Mouse (Mus musculus) liver, embryonic 13.5 days (tissue): ENCODE measurements around the gene Traf3ip3. TPM values are rescaled to one million over a fixed set of nuclear protein-coding genes. Genes with fewer than 3 reads are reported as not detected.

Experiments used
- ATAC-seq: fragments of 200-750 bp; cut with Nextera tagmentation; 2 replicates; pipeline ENCODE4 v1.8.0; 2017; ENCODE audit warnings: low read depth, mild to moderate bottlenecking, moderate number of reproducible peaks, moderate library complexity
- DNase-seq: peaks from one replicate; pipeline ENCODE4 v3.0.0; 2022
- H3K27ac ChIP-seq: fragments of 300-500 bp; sonication (generic); 2 replicates; pipeline ENCODE4 v1.5.1; 2015; ENCODE audit warnings: moderate library complexity, mild to moderate bottlenecking, inconsistent platforms
- H3K27me3 ChIP-seq: fragments of 300-500 bp; sonication (generic); 2 replicates; pipeline ENCODE4 v1.6.1; 2015; ENCODE audit warnings: mild to moderate bottlenecking, inconsistent platforms
- H3K36me3 ChIP-seq: fragments of 300-500 bp; sonication (generic); 2 replicates; pipeline ENCODE4 v1.6.1; 2015; ENCODE audit warnings: mild to moderate bottlenecking, inconsistent platforms
- H3K4me1 ChIP-seq: fragments of 300-500 bp; sonication (generic); replicated peaks from 2 replicates; pipeline ENCODE4 v1.6.1; 2015; ENCODE audit warnings: inconsistent platforms
- H3K4me2 ChIP-seq: fragments of 300-500 bp; sonication (generic); 2 replicates; pipeline ENCODE4 v1.6.1; 2015; ENCODE audit warnings: inconsistent platforms, mild to moderate bottlenecking, moderate library complexity
- H3K4me3 ChIP-seq: fragments of 300-500 bp; sonication (generic); replicated peaks from 2 replicates; pipeline ENCODE4 v1.5.1; 2015; ENCODE audit warnings: mild to moderate bottlenecking, inconsistent platforms
- H3K9ac ChIP-seq: fragments of 300-500 bp; sonication (generic); 2 replicates; pipeline ENCODE4 v1.6.1; 2015; ENCODE audit warnings: mild to moderate bottlenecking, inconsistent platforms
- H3K9me3 ChIP-seq: fragments of 300-500 bp; sonication (generic); replicated peaks from 2 replicates; pipeline ENCODE4 v1.6.1; 2016; ENCODE audit warnings: inconsistent platforms
- WGBS: fragments of 180-500 bp; shearing (Covaris S2); methylation state at CpG from one replicate; pipeline ENCODE4 v1.1.7; 2015; ENCODE audit not compliant: insufficient replicate concordance; 5-methylcytosine and 5-hydroxymethylcytosine counted together
- polyA plus RNA-seq: library from polyadenylated mRNA; unstranded; fragments of >200 nt; fragmentation: Nextera tagmentation; extraction: Ambion mirVana; gene quantifications from 2 replicates; pipeline ENCODE4 v1.2.1, GENCODE M21; 2015

Gene Traf3ip3
- polyA plus RNA-seq, 1 experiment from 2014 or later = 7.3 TPM

DNA sequence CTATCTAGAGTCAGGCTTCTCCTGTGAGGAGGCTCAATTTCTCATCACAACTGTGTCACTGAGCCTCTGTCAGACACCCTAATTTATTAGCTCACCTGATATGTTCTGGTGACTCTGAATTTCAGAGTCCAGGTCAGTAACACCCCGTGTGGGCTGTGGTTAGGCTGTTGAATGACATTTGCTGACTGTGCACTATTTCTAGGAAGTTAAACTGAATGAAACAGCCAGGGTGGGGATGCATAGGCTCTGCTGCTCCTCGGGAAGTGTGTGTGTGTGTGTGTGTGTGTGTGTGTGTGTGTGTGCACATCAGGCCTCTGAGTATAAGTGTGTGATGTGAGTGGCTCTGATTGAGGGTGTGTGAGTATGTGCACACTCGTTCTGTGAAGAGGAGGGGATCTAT, 62.8 kb downstream of the Traf3ip3 start:
- DNase-seq = no peak
- H3K36me3 ChIP-seq = no peaks in the 10 kb centered on the region
- no peak overlapping the region for H3K4me3 ChIP-seq
- no peak overlapping the region for H3K4me2 ChIP-seq
- no peak for ATAC-seq
- H3K4me1 ChIP-seq = no peaks in the 10 kb centered on the region
- H3K9me3 ChIP-seq = no peaks in the 10 kb centered on the region
- H3K27me3 ChIP-seq = 0 out of 2 replicates have a peak, but pooled peaks cover 9% of the 10 kb centered on the region
- H3K27ac ChIP-seq = no peak overlapping the region
- WGBS = 25% methylated on average over 3 of the region's 3 CpGs
- H3K9ac ChIP-seq = no peak overlapping the region

DNA sequence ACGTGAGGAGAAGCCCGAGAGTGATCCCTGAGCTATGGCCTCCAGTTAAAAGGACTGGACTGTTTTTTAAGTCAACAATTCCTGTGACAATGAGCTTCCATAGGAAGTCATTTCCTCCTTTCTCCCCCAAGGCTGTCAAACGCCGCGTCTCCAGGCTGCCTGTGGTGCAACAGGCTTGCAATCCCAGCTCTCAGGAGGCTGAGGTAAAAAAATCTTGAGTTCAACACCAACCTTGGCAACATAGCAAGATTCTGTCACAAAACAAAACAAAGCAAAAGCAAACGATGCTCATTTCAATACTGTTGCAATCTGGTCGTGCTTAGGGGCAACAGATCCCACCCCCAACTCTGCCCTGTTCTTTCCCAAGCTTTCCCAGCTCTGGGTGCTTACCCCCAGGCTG, 63.4 kb downstream of the Traf3ip3 start:
- 30% methylated on average over 7 of the region's 7 CpGs for WGBS
- no peak for ATAC-seq
- no peak for DNase-seq

DNA sequence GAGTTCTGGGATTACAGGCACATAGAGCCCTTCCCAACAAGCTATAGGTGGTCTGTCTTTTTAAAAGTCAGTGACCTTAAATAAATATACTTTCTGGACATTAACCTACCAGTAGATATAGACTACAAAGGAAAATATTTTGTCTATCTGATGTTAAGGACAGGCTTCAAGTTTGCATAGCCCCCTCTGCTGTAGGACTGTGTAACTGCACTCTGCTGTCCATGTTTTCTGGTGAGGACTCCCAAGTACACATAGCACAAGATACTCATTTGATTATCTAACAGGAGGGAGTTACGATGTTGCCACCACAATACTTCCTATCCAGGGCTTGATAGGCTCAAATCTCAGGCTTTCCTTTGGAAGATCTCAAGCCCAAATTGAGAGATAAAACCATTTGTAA, 67.8 kb downstream of the Traf3ip3 start:
- Histone ChIP-seq H3K9ac (no peak overlapping the region), H3K36me3 (no peaks in the 10 kb centered on the region), H3K4me1 (peaks cover 16% of the 10 kb centered on the region), H3K4me3 (no peak overlapping the region), H3K27me3 (0 out of 2 replicates have a peak, but pooled peaks cover 8% of the 10 kb centered on the region), H3K4me2 (no peak overlapping the region), H3K27ac (no peak overlapping the region), H3K9me3 (no peaks in the 10 kb centered on the region)
- WGBS = 41% methylated on average over 1 of the region's 1 CpGs
- no peak for ATAC-seq
- DNase-seq = no peak

More for the DNA sequence above, 63.4 kb downstream of the Traf3ip3 start:
- Histone ChIP-seq H3K27me3 (0 out of 2 replicates have a peak, but pooled peaks cover 9% of the 10 kb centered on the region), H3K4me1 (no peaks in the 10 kb centered on the region), H3K4me3 (no peak overlapping the region), H3K27ac (no peak overlapping the region), H3K9me3 (no peaks in the 10 kb centered on the region), H3K36me3 (no peaks in the 10 kb centered on the region), H3K9ac (no peak overlapping the region), H3K4me2 (no peak overlapping the region)

DNA sequence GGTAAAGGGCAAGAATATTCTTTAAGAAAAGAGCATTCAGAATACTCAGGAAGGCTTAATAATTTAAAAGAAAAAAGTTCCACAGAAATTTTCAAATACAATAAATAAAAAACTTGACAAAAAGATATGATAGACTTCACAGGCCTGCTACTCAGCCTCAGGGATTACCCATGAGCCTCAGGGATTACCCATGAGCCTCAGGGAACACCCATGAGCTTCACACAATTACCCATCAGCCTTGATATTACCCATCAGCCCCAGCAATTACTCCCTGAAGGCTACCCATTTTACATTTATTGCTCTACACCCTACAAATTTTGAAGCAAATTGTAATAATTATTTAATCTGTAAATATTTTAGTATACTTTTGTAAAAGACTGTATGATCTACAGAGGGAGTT, 69.1 kb downstream of the Traf3ip3 start:
- H3K27ac ChIP-seq = no peak overlapping the region
- 0 out of 2 replicates have a peak, but pooled peaks cover 3% of the 10 kb centered on the region for H3K27me3 ChIP-seq
- peaks cover 8% of the 10 kb centered on the region for H3K36me3 ChIP-seq
- DNase-seq (no peak), ATAC-seq (no peak)
- H3K4me3 ChIP-seq = no peak overlapping the region
- H3K9ac ChIP-seq = no peak overlapping the region
- H3K9me3 ChIP-seq = no peaks in the 10 kb centered on the region
- H3K4me2 ChIP-seq = no peak overlapping the region
- H3K4me1 ChIP-seq = peaks cover 23% of the 10 kb centered on the region

DNA sequence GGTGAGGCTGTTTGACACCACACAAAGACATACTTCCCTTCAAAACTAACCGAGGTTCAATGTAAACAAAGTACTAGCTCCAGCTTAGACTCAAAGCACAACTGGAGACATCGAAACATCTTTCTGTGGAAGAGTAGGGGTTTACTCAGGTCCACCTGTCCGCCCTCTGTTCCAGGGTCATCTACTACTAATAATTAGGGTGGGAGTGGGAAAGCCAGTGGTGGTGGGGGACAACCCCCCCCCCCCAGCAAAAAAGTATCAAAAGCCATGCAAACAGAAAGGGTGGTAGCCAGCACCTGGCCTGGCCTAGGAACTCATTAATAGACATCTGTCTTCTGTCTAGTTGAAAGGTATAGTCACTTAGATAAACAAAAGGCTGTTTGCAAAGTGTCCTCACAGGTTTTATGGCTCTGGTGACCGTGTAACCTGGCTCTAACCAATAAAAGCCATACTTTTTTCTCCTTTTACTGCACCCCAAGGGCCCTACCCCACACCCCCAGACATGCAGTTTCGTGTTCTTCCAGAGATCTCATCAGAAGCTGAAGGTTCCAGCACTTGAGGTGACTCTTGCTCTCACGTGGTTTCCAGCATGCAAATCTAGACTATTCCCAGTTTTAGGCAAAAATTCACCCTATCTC, 70.1 kb downstream of the Traf3ip3 start:
- ATAC-seq = no peak
- peaks cover 23% of the 10 kb centered on the region for H3K4me1 ChIP-seq
- 0 out of 2 replicates have a peak, but pooled peaks cover 3% of the 10 kb centered on the region for H3K27me3 ChIP-seq
- WGBS = 65% methylated on average over 6 of the region's 6 CpGs
- H3K9me3 ChIP-seq = no peaks in the 10 kb centered on the region
- peaks cover 18% of the 10 kb centered on the region for H3K36me3 ChIP-seq
- no peak overlapping the region for H3K4me2 ChIP-seq
- H3K4me3 ChIP-seq = no peak overlapping the region
- no peak overlapping the region for H3K27ac ChIP-seq
- no peak overlapping the region for H3K9ac ChIP-seq
- DNase-seq = no peak

DNA sequence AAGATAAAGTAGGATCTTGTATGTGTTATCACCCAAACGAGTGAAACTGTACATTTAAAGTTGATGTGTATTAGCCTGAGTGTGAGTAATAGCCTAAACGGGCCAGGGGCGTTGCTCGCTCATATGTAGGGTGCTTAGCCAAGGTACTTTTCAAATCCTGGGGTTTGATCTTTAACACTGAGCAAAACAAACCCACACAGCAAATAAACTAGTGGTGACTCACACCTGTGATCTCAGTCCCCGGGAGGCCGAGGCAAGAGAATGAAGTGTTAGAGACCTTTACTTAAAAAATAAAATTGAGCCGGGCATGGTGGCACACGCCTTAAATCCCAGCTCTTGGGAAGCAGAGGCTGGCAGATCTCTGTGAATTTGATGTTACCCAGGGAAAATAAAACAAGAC, 70.7 kb downstream of the Traf3ip3 start:
- Histone ChIP-seq H3K36me3 (peaks cover 19% of the 10 kb centered on the region), H3K27me3 (0 out of 2 replicates have a peak, but pooled peaks cover 3% of the 10 kb centered on the region), H3K27ac (0 out of 2 replicates have a peak overlapping the region, but pooled peaks have one; percentile 19), H3K4me3 (peak overlapping the region; percentile 89; the same call in 1 of the 2 replicates), H3K4me1 (peaks cover 23% of the 10 kb centered on the region), H3K9ac (no peak overlapping the region), H3K9me3 (no peaks in the 10 kb centered on the region), H3K4me2 (peak overlapping the region; percentile 60)
- 72% methylated on average over 8 of the region's 8 CpGs for WGBS
- DNase-seq = no peak
- no peak for ATAC-seq

DNA sequence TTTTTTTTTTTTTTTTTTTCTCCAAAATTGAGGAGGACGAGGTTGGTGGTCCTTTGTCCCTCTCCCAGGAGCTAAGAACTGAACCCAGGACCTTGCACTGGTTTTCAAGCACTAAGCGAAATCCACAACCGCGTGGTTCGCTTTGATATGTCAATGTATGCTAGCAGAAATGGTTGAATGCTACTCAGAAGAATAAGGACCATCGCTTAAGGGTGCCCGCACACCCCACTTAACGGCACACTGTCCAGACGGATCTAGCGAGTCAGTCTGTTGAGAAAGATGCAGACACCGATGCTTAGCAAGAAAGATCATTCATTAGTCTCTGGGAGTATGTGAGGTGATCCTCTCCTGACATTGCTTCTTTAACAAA, 71.1 kb downstream of the Traf3ip3 start:
- 32% methylated on average over 11 of the region's 11 CpGs for WGBS
- Histone ChIP-seq H3K27me3 (0 out of 2 replicates have a peak, but pooled peaks cover 1% of the 10 kb centered on the region), H3K4me3 (peak overlapping the region; percentile 89), H3K4me1 (peaks cover 23% of the 10 kb centered on the region), H3K9me3 (no peaks in the 10 kb centered on the region), H3K4me2 (peak overlapping the region; percentile 60), H3K27ac (0 out of 2 replicates have a peak overlapping the region, but pooled peaks have one; percentile 19), H3K36me3 (peaks cover 21% of the 10 kb centered on the region), H3K9ac (peak overlapping the region; percentile 40; the same call in 1 of the 2 replicates)
- ATAC-seq = no peak; the same call in 1 of the 2 replicates
- no peak for DNase-seq

DNA sequence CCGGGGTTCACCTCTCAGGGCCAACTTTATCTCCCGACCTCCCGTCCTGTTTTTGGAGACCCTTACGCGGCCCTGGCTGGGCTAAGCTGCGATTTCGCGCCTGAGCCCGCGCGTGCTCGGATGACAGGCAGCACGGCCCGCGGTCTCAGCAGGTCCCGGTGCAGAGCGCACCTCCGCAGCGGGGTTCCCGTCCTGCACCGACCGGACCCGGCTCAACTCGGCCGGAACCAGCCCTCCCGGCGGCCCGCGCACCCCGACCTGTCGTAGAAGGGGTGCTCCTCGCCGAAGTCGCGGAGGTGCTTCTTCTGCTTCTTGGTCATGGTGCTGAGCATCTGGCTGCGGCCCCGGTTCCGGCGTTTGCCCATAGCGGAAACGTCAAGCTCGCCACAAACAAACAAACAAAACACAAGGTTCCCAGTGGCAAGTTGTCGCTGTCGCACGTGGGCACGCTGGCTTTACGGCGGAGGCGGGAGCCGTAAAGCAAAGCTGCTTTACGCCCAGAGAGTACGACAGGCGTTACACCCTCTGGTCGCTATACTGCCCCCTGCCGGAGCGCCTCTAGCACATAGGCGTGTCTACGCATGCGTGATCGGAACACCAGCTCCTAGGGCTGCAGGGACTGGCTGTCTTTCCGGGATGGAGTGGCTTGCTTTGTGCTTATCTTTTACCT, 71.6 kb downstream of the Traf3ip3 start, which contains the start of gene Diexf:
Gene Diexf (minus strand): TSS at position 487 of the 670 bp plus-strand sequence.
- Histone ChIP-seq H3K4me2 (peak within 1 kb of the TSS; percentile 90), H3K4me1 (peaks cover 23% of the 10 kb centered on the region), H3K36me3 (peaks cover 24% of the 10 kb centered on the region), H3K4me3 (peak within 1 kb of the TSS; percentile 89), H3K27ac (peak within 1 kb of the TSS; percentile 47; the same call in 1 of the 2 replicates), H3K27me3 (no peaks in the 10 kb centered on the region), H3K9me3 (no peaks in the 10 kb centered on the region), H3K9ac (peak within 1 kb of the TSS; percentile 88)
- DNase-seq = peak; percentile 97
- peak; percentile 93 for ATAC-seq
- under 1% methylated on average over 61 of the region's 61 CpGs for WGBS

DNA sequence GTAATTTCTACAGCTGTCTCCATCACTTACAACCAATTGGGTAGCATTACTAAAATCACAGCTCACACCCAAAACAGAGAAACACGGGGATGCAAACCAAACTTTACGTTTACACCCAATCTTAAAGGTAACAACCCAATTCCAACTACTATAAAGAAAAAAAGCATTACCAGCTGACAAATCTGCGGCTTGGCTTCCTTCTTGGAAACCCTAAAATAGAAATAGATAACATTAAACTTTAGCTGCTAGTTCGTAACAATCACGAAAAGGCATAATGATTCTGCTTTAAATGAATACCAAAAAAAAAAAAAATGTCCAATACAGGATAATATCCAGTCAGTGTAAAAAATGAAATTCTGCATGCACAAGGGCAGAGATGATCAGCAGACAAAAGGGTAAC, 72.2 kb downstream of the Traf3ip3 start:
- Histone ChIP-seq H3K36me3 (peaks cover 29% of the 10 kb centered on the region), H3K9me3 (no peaks in the 10 kb centered on the region), H3K4me2 (peak overlapping the region; percentile 90), H3K4me1 (peaks cover 23% of the 10 kb centered on the region), H3K27ac (no peak overlapping the region), H3K4me3 (peak overlapping the region; percentile 89), H3K9ac (peak overlapping the region; percentile 88), H3K27me3 (no peaks in the 10 kb centered on the region)
- 11% methylated on average over 5 of the region's 5 CpGs for whole genome bisulfite sequencing
- DNase-seq = no peak
- no peak for ATAC-seq

DNA sequence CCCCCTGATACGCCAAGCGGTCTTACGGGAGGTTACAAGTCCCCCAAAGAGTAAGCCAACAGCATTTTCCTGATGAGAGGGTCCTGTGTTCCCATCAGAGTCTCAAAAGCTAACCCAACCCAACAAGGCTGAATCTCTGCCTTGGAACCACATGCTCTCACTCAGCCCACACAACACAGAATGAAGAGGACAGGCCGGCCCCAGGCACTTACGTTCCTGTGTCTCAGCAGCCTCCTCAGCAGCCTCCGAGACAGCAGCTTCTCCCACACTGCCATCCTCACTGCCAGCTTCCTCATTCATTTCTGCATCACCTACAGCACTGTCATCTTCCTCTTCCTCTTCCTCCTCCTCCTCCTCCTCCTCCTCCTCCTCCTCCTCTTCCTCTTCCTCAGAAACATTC, 73.4 kb downstream of the Traf3ip3 start:
- H3K36me3 ChIP-seq = peaks cover 40% of the 10 kb centered on the region
- H3K9me3 ChIP-seq = no peaks in the 10 kb centered on the region
- WGBS = 88% methylated on average over 6 of the region's 6 CpGs
- H3K4me2 ChIP-seq = no peak overlapping the region
- H3K4me1 ChIP-seq = peaks cover 23% of the 10 kb centered on the region
- no peak overlapping the region for H3K4me3 ChIP-seq
- no peak overlapping the region for H3K27ac ChIP-seq
- no peaks in the 10 kb centered on the region for H3K27me3 ChIP-seq
- H3K9ac ChIP-seq = no peak overlapping the region
- ATAC-seq (no peak), DNase-seq (no peak)

DNA sequence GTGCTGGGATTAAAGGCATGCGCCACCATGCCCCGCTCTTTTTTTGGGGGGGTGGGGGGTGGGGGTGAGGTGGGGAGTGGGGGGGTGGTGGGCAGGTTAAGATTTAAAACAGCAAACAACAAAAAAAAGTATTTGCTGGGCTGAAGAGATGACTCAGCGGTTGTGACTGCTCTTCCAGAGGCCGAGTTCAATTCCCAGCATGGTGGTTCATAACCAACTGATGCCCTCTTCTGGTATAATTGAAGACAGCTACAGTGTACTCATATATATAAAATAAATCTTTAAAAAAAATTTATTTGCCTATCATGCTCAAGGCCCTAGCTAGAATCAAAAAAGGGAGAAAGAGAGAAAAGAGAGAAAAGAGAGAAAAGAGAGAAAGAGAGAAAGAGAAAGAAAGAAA, 75.7 kb downstream of the Traf3ip3 start:
- Histone ChIP-seq H3K4me3 (no peak overlapping the region), H3K4me1 (peaks cover 20% of the 10 kb centered on the region), H3K4me2 (no peak overlapping the region), H3K9me3 (no peaks in the 10 kb centered on the region), H3K9ac (no peak overlapping the region), H3K27ac (no peak overlapping the region), H3K27me3 (no peaks in the 10 kb centered on the region), H3K36me3 (peaks cover 62% of the 10 kb centered on the region)
- DNase-seq (no peak), ATAC-seq (no peak)
- WGBS = 69% methylated on average over 4 of the region's 4 CpGs
